Mouse (Mus musculus): ENCODE measurements around the gene Dkkl1.

Dkkl1 gene

GRCm38 (mm10) chr7:45229459-45230203 lies 17.7 kb upstream of the Dkkl1 start:
- no peak for DNase-seq (ENCODE audit: low spot score)

DNA sequence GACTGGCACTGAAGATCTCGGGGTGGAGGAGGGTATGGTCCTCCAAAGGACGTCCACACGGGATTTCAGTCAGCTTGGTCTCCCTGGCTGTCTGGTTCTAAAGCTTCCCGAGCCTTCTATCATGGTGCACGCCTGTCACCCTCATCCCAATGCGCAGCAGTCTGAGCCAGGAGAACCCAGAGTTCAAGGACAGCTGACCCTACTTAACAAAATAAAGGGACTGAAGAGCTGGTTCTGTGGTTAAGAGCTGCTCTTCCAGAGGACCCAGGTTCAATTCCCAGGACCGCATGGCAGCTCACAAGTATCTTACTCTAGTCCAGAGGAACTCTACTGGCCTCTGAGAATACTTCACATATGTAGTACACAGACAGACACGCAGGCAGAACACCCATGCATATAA lies 17.1 kb upstream of the Dkkl1 start:
- DNase-seq (ENCODE audit: low spot score), result no peak

DNA sequence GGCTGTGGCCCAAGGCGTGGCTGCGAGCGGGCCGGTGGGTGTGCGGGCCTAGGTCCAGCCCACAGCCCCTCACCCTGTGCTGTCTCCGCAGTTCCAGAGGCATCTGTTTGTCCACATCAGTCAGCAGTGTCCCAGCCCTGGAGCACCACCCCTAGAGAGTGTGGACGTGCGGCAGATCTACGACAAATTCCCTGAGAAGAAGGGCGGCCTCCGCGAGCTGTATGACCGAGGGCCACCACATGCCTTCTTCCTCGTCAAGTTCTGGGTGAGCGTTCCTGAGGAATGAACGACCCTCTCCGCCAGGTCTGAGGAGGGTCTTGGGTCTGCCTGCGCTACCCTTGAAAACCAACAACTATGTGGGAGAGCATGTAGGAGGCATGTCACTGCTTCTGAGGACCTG lies 16.6 kb upstream of the Dkkl1 start:
- DNase-seq (ENCODE audit: low spot score), result no peak

GRCm38 (mm10) chr7:45226421-45226820 lies 14.5 kb upstream of the Dkkl1 start:
- no peak for DNase-seq (ENCODE audit: low spot score)

GRCm38 (mm10) chr7:45224826-45225225 lies 12.9 kb upstream of the Dkkl1 start:
- no peak for DNase-seq (ENCODE audit: low spot score)

- DNase-seq (ENCODE audit: low spot score), result no peak
These were observed 9.7 kb upstream of the Dkkl1 start for GRCm38 (mm10) chr7:45221680-45222079.

GRCm38 (mm10) chr7:45216442-45217183 lies 4.7 kb upstream of the Dkkl1 start:
- DNase-seq (ENCODE audit: low spot score), result peak; percentile 95

GRCm38 (mm10) chr7:45215673-45216441 lies 3.9 kb upstream of the Dkkl1 start, which contains the start of gene Tead2:
Gene Tead2, plus strand, starts transcription at chr7:45215753.
- DNase-seq (ENCODE audit: low spot score), result peak; percentile 84

GRCm38 (mm10) chr7:45213708-45214107 lies 1.8 kb upstream of the Dkkl1 start:
- DNase-seq (ENCODE audit: low spot score), result no peak

DNA sequence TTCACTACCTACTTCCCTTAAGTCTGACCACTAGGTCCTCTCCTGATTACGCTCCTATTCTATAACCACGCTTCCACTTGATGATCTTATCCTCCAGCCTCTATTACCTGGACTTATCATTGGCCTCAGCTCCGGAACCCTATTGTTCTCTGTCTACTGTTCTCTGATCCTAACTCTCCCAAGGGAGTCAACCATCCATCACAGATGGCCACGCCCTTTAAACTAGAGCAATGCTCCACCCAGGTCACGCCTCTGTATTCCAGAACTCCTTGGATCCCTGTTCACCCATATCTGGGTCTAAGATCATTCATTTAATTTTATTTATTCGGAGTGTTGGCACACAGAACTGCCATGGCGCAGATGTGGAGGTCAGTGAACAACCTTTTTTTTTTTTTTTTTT lies 409 bp upstream of the Dkkl1 start:
- no peak for DNase-seq (ENCODE audit: low spot score)

DNA sequence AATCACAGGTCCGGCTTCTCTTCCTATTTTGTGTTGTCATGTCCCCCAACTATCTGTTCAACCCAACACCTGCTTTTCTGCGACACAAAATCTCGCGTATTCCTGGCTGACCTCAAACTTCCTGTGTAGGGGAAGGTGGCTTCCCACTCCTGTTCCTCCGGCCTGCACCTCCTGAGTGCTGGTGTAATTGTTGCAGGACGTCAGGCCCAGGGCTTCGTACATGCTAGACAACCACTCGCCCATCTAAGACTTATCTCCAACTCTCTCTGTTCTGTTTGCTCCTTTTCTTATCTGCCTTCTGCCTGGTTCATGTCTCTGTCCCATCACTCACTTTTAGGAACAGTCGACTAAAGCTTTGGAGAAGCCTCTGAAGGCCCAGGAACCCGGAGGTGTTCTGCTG lies 877 bp downstream of the Dkkl1 start:
- DNase-seq (ENCODE audit: low spot score), result no peak

- DNase-seq (ENCODE audit: low spot score), result no peak
These were observed 3.7 kb downstream of the Dkkl1 start for GRCm38 (mm10) chr7:45208260-45208659.

DNA sequence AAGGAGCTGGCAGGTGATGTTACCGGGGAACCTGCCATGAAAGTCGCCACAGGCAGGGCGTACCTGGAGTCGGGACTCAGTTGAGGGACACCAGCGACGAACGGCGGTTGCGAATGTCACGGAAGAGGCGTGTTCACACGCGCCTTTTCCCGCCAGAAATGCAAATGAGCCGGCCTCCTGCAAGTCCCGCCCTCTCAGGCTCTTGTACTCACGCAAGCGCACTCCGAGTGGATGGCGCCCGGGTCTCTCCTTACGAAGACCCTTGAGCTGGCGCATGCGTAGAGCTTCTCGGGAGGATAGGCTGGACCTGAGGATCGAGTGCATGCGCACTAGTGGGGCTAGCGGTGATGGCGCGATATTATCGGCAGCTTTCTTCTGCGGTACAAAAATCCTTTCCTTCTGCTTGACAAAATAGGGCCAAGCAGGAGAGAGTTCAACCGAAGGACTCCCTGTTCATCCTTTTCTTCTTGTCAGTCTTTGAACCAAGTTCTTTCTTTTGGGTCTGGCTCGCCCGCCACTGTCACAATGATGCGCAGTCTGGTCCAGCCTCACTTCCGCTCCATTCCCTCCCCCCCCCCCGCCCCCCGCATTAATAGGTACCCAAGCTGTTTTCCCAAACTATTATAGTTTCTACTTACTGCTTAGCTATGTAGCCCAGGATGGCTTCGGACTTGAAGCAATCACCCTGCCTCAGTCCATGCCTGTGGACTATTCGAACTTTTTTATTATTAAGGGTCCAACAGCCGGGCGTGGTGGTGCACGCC lies 7.4 kb downstream of the Dkkl1 start, which contains the start of gene Ccdc155:
Gene Ccdc155, minus strand, starts transcription at position 513 of the 764 bp plus-strand sequence.
- peak; percentile 100 for DNase-seq (ENCODE audit: low spot score)

GRCm38 (mm10) chr7:45202654-45203053 lies 9.3 kb downstream of the Dkkl1 start:
- DNase-seq (ENCODE audit: low spot score), result no peak

GRCm38 (mm10) chr7:45198961-45199360 lies 13.0 kb downstream of the Dkkl1 start:
- DNase-seq (ENCODE audit: low spot score), result no peak

GRCm38 (mm10) chr7:45198435-45198834 lies 13.5 kb downstream of the Dkkl1 start:
- DNase-seq (ENCODE audit: low spot score), result peak; percentile 82

DNA sequence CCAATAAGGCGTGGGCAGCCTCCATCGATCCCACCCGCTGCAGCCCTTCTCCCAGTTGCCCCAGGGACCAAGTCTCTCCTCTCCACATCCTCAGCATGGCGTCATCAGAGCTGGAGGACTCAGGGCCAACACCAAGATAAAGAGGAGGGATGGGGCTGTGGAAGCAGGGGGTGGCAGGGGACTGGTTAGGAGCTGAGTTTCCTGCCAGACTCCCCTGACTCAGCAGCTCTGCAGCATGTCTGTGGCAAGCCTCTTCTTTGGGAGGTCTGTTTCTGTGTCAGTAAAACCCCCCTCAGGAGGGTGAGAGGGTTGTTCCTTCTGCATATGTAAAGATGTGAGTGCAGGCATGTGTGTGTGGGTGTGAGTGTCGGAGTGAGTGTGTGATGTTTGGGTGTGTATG lies 15.0 kb downstream of the Dkkl1 start:
- no peak for DNase-seq (ENCODE audit: low spot score)

- DNase-seq (ENCODE audit: low spot score), result no peak
These were observed 15.8 kb downstream of the Dkkl1 start for GRCm38 (mm10) chr7:45196176-45196535.

DNA sequence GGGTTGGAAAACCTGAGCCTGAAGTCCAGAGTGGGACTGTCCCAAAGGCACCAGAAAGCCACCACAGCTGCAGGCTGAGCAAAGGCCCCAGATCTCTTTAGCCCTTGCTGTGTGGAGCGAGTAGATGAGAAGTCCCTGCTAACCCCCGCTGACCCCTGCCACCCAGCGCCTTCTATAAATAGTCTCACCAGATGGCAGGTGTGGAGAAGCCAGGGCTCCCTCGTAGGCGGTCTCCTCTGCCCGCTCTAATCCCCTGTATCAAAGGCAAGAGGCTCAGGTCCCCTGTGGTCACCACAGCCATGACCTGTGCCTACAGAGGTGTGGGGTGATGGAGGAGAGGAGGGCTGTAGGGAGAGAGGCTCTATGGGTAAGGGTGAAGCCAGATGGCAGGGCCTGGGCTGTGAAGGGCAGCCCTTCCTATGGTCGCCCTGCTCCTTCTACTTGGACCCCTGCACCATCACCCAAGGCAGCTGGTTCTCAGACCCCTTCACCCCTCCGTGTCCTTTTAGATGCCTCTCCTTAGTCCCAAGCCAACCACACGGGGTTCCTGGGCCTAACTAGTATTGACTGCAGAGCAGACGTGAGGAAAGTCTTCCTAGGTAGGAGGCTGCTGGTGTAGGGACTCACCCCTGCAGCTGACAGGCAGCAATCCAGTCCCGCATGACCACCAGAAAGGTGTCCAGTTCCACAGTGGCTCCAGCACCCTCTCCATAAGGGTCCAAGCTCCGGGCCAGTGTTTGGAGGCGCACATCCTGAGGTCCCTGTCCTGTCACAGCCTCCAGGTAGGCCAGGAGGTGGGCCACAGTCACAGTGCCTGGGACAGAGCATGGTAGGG lies 16.4 kb downstream of the Dkkl1 start:
- no peak for DNase-seq (ENCODE audit: low spot score)

DNA sequence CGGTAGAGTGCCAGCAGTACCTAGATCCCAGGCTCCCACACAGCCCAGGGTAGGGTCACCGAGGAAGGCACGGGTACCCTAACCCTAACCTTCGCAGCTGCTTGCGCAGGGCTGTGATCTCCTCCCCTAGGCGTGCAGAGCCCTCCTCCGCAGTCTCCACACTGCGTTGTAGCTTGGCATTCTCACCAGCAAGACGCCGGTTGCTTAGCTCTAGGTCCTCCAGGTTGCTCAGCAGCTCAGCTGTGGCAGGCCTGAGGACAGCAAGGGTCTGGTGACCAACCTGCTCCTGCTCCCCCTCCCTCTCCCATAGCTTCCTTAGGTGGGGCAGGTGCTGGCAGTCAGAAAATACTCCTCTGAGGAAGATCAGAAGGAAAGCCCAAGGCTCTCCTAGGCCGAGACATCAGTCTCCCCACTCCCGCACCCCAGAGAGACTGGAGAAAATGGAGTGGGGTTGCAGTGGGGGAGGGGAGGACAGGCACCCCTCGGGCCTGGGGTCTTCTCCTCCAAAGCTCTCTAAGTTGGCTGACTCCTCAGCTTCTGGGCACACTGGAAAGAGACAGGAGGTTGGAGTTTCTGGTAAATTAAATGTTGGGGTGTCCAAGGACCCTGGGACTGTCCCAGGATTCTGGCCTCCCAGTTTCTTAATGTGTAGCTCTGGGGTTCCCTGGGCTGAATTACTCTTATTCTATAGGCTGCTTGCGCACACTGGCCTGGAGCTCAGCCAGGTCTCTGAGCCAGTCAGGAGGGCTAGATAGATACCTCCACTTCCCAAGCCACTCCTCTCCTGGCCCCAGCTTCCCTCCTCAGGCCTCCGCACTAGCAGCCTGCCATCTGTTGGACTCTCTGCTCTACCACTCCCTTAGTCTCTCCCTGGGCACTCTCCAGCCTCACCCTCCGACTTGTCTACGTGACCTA lies 17.8 kb downstream of the Dkkl1 start:
- DNase-seq (ENCODE audit: low spot score), result no peak

Data from embryo, embryonic 10.5 days (tissue).